Mouse (Mus musculus) lung, postnatal 36 days (tissue): ENCODE data around the gene Cep170b.

Source experiments
- DNase-seq: peaks from one replicate; pipeline ENCODE4 v3.0.0; 2022; ENCODE audit warnings: mixed read lengths

Cep170b gene

DNA sequence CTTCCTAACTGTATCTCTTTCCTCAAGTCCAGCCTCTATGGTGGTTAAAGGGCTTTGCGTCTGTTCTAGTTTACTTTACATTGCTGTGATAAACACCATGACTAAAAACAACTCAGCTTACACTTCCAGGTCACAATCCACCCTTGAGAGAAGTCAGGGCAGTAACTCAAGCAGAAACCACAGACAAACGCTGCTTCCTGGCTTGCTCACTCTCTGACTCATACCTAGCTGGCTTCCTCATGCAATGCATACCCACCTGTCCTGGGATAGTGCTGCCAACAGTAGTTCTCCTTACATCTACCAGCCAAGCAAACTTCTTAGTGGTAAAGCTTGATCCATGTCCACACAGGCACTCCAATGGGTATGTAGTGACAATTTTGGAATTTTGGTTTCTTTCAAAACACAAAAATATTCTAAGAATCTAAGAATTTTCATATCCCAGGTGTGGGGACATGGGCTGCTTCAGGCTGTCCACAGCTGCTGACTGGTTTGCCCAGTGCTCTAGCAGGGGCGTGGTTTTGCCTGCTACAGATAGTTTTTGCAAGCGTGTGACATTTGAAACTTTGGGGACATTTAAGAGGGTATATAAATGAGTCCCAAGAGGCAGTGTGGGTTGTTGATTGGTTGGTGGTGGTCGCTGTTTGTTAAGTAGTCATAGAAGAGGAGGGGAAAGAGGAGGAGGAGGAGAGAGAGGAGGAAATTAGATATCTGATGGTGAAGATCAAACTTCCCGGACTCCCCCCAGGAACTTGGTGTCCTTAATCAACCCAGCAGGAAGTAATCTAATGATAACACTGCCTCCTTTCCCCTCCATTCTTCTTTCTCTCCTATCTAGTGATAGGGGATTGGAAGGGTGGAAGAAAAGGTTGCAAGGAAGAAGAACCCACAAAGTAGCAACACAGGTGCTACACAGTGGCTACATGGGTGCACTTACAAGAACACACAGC lies 17.6 kb upstream of the Cep170b start:
- DNase-seq: no peak

GRCm38 (mm10) chr12:112706704-112707572 lies 13.3 kb upstream of the Cep170b start:
- DNase-seq: peak; percentile 94

- no peak for DNase-seq
Measured at GRCm38 (mm10) chr12:112707573-112707869, 12.7 kb upstream of the Cep170b start.

DNA sequence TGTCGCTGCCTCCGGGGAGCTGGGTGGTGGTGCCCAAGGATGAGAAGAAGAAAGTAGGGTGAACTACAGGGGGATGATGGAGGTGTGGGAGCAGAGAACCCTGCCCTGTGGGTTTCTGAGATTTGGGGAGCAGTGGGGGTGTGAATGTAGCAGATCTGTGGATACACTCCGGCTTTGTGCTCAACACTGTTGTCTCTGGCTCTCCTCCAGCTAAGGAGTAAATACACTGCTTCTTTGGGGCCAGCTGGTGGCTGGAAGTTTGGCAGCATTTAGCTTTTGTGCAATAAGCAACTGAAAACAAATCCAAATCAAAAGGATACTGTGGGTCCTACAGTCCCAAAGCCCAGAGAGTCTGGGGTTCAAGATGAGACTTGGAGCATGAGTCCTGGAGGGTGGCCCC lies 6.3 kb upstream of the Cep170b start:
- peak; percentile 73 for DNase-seq

GRCm38 (mm10) chr12:112717140-112717539 lies 3.1 kb upstream of the Cep170b start:
- DNase-seq: peak; percentile 76

- DNase-seq: no peak
Measured at GRCm38 (mm10) chr12:112718995-112719394, 1.3 kb upstream of the Cep170b start.

- DNase-seq: no peak
Measured at GRCm38 (mm10) chr12:112720890-112721423, 702 bp downstream of the Cep170b start.

DNA sequence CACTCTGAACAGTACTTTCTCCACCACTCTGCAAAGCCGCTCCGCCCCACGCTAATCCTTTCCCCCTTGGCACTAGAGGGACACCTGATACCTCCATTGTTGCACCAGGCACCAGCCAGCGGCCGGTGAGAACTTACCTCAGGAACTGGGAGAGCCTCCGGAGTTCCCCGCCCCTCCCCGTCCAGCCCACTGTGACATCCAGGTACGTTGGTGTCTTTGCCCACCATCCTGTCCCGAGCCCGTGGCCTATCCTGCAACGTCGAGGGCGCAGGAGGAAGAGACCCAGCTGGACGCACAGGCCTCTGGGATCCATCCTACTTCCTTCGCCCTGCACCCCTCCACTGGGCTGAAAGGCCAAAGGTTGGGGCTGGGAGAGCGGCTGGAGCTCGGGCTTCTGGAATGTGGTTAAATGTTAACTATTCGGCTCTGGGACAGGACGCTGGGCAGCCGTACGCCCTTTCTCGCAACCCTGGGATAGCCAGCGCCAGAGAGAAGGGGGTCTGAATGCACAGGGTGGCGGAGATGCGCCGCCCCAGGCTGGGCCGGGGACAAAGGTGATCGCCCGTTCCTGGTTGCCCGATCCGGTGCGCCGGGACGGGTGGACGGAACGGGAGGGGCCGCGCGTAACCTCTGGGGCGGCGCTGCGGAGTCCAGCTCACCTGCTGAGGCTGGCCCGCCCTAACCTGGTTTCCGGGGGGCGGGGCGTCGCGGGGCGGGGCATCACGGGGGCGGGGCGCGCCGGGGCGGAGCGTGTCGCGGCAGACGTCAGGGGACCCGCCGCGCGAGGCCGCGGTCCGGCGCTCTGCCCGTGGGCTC lies 1.4 kb downstream of the Cep170b start:
- peak; percentile 84 for DNase-seq

DNA sequence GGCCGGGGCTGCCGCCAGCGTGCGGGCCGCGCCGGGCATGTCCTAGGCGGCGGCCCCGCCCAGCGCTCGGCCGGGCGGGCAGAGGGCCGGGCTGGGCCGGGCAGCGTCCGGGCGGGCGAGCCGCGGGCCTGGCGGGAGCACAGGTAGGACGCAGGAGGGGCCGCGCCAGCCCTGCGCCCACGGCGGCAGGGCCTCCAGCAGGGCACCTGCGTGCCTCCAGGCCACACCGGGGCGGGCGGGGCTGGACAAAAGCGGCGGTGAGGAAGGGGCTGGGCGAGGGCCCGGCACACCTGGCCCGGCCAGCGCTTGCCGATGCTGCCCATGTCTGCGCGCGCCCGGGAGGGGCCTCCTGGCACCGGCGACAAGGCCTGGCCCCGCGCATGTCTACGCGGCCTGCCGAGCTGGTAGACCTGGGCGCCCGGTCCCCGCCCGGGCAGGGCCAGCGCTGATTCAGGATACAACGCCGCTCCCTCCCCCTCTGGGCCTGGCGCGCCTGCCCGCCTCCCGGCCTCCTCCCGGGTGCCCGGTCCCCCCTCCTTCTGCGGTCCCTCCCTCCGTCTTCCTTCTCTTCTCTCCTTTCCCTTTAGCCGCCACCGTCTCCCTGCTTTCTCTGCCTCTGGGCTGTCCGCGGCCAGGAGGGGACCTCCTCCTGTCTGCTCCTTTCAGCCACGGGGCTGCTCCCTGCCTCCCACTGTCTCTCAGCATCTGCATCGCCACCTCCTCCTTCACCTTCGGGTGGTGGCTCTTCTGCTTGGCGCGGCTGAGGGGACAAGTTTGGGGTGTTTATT lies 2.2 kb downstream of the Cep170b start:
- peak; percentile 74 for DNase-seq

- DNase-seq: no peak
Measured at GRCm38 (mm10) chr12:112723028-112723330, 2.7 kb downstream of the Cep170b start.

- DNase-seq: no peak
Measured at GRCm38 (mm10) chr12:112723445-112723844, 3.2 kb downstream of the Cep170b start.

DNA sequence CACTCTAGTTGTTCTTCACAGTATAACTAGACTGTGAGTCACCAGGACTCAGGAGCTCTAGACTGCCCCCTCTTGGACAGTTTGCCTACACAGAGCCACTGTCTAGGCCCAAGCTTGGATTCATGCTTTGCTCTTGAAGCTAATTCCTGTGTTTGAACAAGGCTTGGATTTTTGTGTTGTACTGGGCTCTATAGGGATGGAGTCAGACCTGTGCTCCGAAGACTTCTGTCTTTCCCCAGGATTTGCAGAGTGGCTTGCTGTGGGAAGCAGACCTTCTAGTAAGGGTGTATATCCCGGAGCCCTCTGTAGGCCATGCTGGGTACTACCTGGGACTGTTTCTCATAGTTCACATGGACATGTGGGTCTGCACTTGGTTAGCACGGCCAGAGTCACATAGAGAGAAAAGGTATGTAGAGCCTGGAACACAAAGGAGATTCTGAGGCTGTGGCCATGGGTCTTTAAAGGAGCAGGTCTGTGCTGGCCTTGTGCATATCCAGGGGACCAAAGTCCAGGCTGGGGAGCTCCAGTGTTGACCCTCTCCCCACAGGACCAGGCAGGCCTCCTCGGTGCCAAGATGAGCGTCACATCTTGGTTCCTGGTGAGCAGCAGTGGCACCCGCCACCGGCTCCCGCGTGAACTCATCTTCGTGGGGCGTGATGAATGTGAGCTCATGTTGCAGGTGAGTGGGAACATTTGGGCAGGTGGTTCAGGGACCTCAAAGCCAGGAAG lies 4.0 kb downstream of the Cep170b start:
- DNase-seq: peak; percentile 89

- DNase-seq: peak; percentile 37
Measured at GRCm38 (mm10) chr12:112727801-112728200, 7.5 kb downstream of the Cep170b start.

- no peak for DNase-seq
Measured at GRCm38 (mm10) chr12:112730808-112731207, 10.6 kb downstream of the Cep170b start.

DNA sequence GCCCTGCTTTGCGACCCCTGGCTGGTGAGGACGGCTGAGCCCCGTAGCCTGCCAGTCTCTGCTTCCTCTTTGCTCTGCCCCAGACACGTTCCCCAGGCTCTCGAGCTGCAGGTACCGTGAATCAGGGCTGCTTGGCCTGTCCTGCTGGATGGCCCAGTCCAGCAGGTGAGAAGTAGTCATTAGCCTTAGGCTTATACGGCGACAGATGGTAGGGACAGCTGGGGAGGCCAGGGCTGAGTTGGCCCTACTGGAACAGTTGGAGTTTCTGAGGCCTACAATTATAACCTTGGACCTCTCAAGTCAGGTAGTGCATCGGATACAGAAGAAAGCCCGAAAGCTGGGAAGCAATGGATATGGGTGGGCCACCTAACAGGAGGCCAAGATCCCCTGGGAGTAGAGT lies 12.3 kb downstream of the Cep170b start:
- no peak for DNase-seq

DNA sequence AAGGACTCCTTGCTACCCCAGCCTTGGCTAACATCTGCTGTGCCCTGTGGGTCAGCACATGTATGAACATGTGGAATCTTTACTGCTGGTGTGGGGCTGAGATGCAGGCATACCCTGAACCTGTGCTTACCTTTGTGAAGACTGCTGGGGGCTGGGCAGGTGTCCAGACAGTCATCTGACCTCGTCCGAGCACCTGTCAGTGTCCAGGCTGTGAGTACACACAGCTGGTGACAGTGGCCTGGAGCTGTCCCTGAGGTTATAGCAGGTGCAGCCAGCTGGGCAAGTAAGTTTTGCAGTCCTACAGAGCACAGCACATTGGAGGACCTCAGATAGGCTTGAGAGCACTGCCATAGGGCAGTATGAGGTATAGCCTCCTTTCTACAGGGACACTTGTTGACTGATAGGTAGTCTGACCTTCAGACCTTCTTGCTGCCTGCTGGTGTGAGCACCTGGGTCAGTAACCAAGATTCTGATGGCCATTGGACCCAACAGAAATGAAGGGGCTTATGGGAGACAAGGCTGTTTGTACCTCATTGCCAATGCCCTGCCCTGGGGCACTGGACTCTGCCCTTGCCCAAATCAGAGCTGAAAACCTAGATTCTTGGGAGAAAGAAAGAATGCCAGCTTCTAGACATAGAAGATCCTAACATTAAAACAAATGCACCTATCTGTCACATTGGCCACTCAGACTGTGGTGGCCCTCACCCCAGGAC lies 14.0 kb downstream of the Cep170b start:
- no peak for DNase-seq

DNA sequence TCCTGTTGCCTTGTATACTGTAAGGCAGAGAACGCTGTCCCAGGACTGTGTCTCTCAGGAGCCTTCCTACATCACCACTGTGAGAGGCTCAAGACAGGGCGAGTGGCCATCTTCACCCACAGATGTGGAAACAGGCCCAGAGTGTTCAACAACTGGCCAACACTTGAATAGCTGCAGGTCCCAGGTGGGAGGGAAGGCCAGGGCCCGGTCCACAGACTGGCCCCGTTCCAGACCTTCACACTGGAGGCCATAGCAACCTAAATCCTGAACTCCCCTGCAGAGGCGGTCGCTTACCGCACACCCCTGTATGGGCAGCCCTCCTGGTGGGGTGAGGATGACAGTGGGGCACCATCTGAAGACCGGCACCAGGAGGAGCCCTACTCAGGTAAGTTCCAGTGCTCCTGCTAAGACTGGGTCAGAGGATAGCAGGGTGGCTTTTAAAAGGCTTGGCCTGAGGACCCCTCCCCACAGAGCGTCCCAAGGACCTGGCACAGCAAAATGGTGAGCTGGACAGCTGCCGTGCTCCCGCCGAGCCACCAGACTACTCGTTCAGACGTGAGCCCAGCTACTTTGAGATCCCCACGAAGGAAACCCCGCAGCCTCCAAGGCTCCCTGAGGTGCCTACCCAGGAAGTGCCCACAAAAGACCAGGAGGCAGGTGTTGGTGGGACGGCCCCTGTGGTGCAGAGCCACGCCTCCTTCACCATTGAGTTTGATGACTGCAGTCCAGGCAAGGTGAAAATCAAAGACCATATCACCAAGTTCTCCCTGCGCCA lies 14.8 kb downstream of the Cep170b start:
- no peak for DNase-seq

- DNase-seq: no peak
Measured at GRCm38 (mm10) chr12:112735896-112736635, 15.8 kb downstream of the Cep170b start.

- no peak for DNase-seq
Measured at GRCm38 (mm10) chr12:112736636-112736925, 16.3 kb downstream of the Cep170b start.
